Mouse (Mus musculus) neural tube, embryonic 11.5 days (tissue): ENCODE measurements around the gene Ppp6r1. TPM values are rescaled to one million over a fixed set of nuclear protein-coding genes. Genes with fewer than 3 reads are reported as not detected.

ENCODE experiments used
- ATAC-seq: fragments of 200-750 bp; cut with Nextera tagmentation; 2 replicates; pipeline ENCODE4 v1.8.0; 2017; ENCODE audit warnings: moderate number of reproducible peaks, mild to moderate bottlenecking, moderate TSS enrichment, moderate library complexity; ENCODE audit not compliant: insufficient read depth, low FRiP score, low TSS enrichment
- DNase-seq: peaks from one replicate; pipeline ENCODE4 v3.0.0-alpha.2; 2015; ENCODE audit warnings: low spot score
- H3K27ac ChIP-seq: fragments of 300-500 bp; sonication (generic); 2 replicates; pipeline ENCODE4 v1.5.1; 2014; ENCODE audit warnings: low read depth, mild to moderate bottlenecking, low read length
- H3K27me3 ChIP-seq: fragments of 300-500 bp; sonication (generic); 2 replicates; pipeline ENCODE4 v1.6.1; 2014; ENCODE audit warnings: mild to moderate bottlenecking, low read length, mixed read lengths; ENCODE audit not compliant: control insufficient read depth, insufficient read depth
- H3K36me3 ChIP-seq: fragments of 300-500 bp; sonication (generic); 2 replicates; pipeline ENCODE4 v1.6.1; 2014; ENCODE audit warnings: mild to moderate bottlenecking, low read length, moderate library complexity, mixed read lengths; ENCODE audit not compliant: control insufficient read depth, insufficient read depth
- H3K4me1 ChIP-seq: fragments of 300-500 bp; sonication (generic); 2 replicates; pipeline ENCODE4 v1.6.1; 2014; ENCODE audit warnings: low read length, mixed read lengths; ENCODE audit not compliant: control insufficient read depth, insufficient read depth
- H3K4me2 ChIP-seq: fragments of 300-500 bp; sonication (generic); 2 replicates; pipeline ENCODE4 v1.6.1; 2014; ENCODE audit warnings: low read depth, mild to moderate bottlenecking, moderate library complexity
- H3K4me3 ChIP-seq: fragments of 300-500 bp; sonication (generic); 2 replicates; pipeline ENCODE4 v1.5.1; 2014; ENCODE audit warnings: low read depth, low read length
- H3K9ac ChIP-seq: fragments of 300-500 bp; sonication (generic); 2 replicates; pipeline ENCODE4 v1.6.1; 2014; ENCODE audit warnings: mild to moderate bottlenecking, low read length
- H3K9me3 ChIP-seq: fragments of 300-500 bp; sonication (generic); 2 replicates; pipeline ENCODE4 v1.6.1; 2016; ENCODE audit warnings: low read length; ENCODE audit not compliant: control insufficient read depth
- WGBS: fragments of 180-500 bp; shearing (Covaris S2); extraction: QIAGEN DNeasy Blood & Tissue Kit; methylation state at CpG from one replicate; pipeline ENCODE4 v1.1.7; 2014; 5-methylcytosine and 5-hydroxymethylcytosine counted together
- polyA plus RNA-seq: library from polyadenylated mRNA; unstranded; fragments of >200 nt; fragmentation: Nextera tagmentation; extraction: Ambion mirVana; gene quantifications from 2 replicates; pipeline ENCODE4 v1.2.1, GENCODE M21; 2014

Ppp6r1 gene
- polyA plus RNA-seq, 1 experiment from 2014 or later: 6.0 TPM

GRCm38 (mm10) chr7:4684203-4684602, 25.4 kb upstream of the Ppp6r1 start:
- H3K27ac ChIP-seq: no peak overlapping the region
- peak; percentile 2; the same call in 1 of the 2 replicates for ATAC-seq

GRCm38 (mm10) chr7:4683307-4683706, 24.5 kb upstream of the Ppp6r1 start:
- Histone ChIP-seq H3K27me3 (no peaks in the 10 kb centered on the region), H3K4me1 (peaks cover 4% of the 10 kb centered on the region; the same call in 1 of the 2 replicates), H3K9ac (no peak overlapping the region), H3K4me3 (no peak overlapping the region), H3K27ac (no peak overlapping the region), H3K9me3 (no peaks in the 10 kb centered on the region), H3K36me3 (peaks cover 2% of the 10 kb centered on the region), H3K4me2 (no peak overlapping the region)
- WGBS: 87% methylated on average over 5 of the region's 5 CpGs
- DNase-seq (no peak), ATAC-seq (no peak)

More at GRCm38 (mm10) chr7:4684203-4684602, 25.4 kb upstream of the Ppp6r1 start:
- WGBS: 2% methylated on average over 13 of the region's 13 CpGs
- Histone ChIP-seq H3K36me3 (peaks cover 2% of the 10 kb centered on the region), H3K4me2 (peak overlapping the region; percentile 93), H3K27me3 (no peaks in the 10 kb centered on the region), H3K9ac (peak overlapping the region; percentile 57; the same call in 1 of the 2 replicates), H3K4me1 (peaks cover 4% of the 10 kb centered on the region; the same call in 1 of the 2 replicates), H3K9me3 (no peaks in the 10 kb centered on the region), H3K4me3 (peak overlapping the region; percentile 74)
- DNase-seq: no peak

GRCm38 (mm10) chr7:4675200-4675599, 16.4 kb upstream of the Ppp6r1 start:
- Histone ChIP-seq H3K27me3 (no peaks in the 10 kb centered on the region), H3K9ac (no peak overlapping the region), H3K9me3 (no peaks in the 10 kb centered on the region), H3K27ac (no peak overlapping the region), H3K36me3 (peaks cover 8% of the 10 kb centered on the region), H3K4me3 (no peak overlapping the region), H3K4me1 (no peaks in the 10 kb centered on the region), H3K4me2 (no peak overlapping the region)
- DNase-seq (no peak), ATAC-seq (no peak)
- WGBS: 93% methylated on average over 7 of the region's 7 CpGs

- H3K27me3 ChIP-seq: no peaks in the 10 kb centered on the region
- H3K9me3 ChIP-seq: no peaks in the 10 kb centered on the region
- DNase-seq: no peak
- no peak overlapping the region for H3K4me3 ChIP-seq
- H3K36me3 ChIP-seq: peaks cover 9% of the 10 kb centered on the region
- WGBS: 93% methylated on average over 12 of the region's 12 CpGs
- H3K27ac ChIP-seq: no peak overlapping the region
- no peak for ATAC-seq
- no peaks in the 10 kb centered on the region for H3K4me1 ChIP-seq
- H3K4me2 ChIP-seq: no peak overlapping the region
- no peak overlapping the region for H3K9ac ChIP-seq
Measured at GRCm38 (mm10) chr7:4674114-4674731, 15.4 kb upstream of the Ppp6r1 start.

GRCm38 (mm10) chr7:4671956-4672355, 13.1 kb upstream of the Ppp6r1 start:
- DNase-seq (peak; percentile 28), ATAC-seq (peak; percentile 95)
- peaks cover 6% of the 10 kb centered on the region for H3K36me3 ChIP-seq
- WGBS: 66% methylated on average over 4 of the region's 4 CpGs
- H3K27me3 ChIP-seq: no peaks in the 10 kb centered on the region
- H3K9ac ChIP-seq: no peak overlapping the region
- H3K9me3 ChIP-seq: no peaks in the 10 kb centered on the region
- H3K27ac ChIP-seq: 0 out of 2 replicates have a peak overlapping the region, but pooled peaks have one; percentile 20
- no peaks in the 10 kb centered on the region for H3K4me1 ChIP-seq
- H3K4me3 ChIP-seq: no peak overlapping the region
- H3K4me2 ChIP-seq: no peak overlapping the region

- no peaks in the 10 kb centered on the region for H3K9me3 ChIP-seq
- ATAC-seq (no peak), DNase-seq (no peak)
- no peak overlapping the region for H3K27ac ChIP-seq
- no peak overlapping the region for H3K4me3 ChIP-seq
- no peaks in the 10 kb centered on the region for H3K27me3 ChIP-seq
- peaks cover 6% of the 10 kb centered on the region for H3K36me3 ChIP-seq
- H3K9ac ChIP-seq: no peak overlapping the region
- H3K4me1 ChIP-seq: no peaks in the 10 kb centered on the region
- no peak overlapping the region for H3K4me2 ChIP-seq
- 93% methylated on average over 8 of the region's 8 CpGs for WGBS
Measured at GRCm38 (mm10) chr7:4670655-4671255, 11.9 kb upstream of the Ppp6r1 start.

GRCm38 (mm10) chr7:4669156-4669555, 10.3 kb upstream of the Ppp6r1 start:
- no peak overlapping the region for H3K4me3 ChIP-seq
- ATAC-seq (no peak), DNase-seq (no peak)
- no peak overlapping the region for H3K9ac ChIP-seq
- H3K27ac ChIP-seq: no peak overlapping the region
- H3K9me3 ChIP-seq: no peaks in the 10 kb centered on the region
- WGBS: 93% methylated on average over 9 of the region's 9 CpGs
- peaks cover 6% of the 10 kb centered on the region for H3K36me3 ChIP-seq
- H3K27me3 ChIP-seq: no peaks in the 10 kb centered on the region
- no peaks in the 10 kb centered on the region for H3K4me1 ChIP-seq
- no peak overlapping the region for H3K4me2 ChIP-seq

GRCm38 (mm10) chr7:4668506-4668905, 9.7 kb upstream of the Ppp6r1 start:
- ATAC-seq: no peak
- H3K36me3 ChIP-seq: peaks cover 7% of the 10 kb centered on the region
- no peaks in the 10 kb centered on the region for H3K9me3 ChIP-seq
- no peak overlapping the region for H3K4me2 ChIP-seq
- H3K4me3 ChIP-seq: no peak overlapping the region
- no peaks in the 10 kb centered on the region for H3K27me3 ChIP-seq
- no peaks in the 10 kb centered on the region for H3K4me1 ChIP-seq
- 93% methylated on average over 8 of the region's 8 CpGs for WGBS
- no peak overlapping the region for H3K27ac ChIP-seq
- DNase-seq: no peak
- H3K9ac ChIP-seq: no peak overlapping the region

GRCm38 (mm10) chr7:4666871-4667270, 8.1 kb upstream of the Ppp6r1 start:
- WGBS: 94% methylated on average over 5 of the region's 5 CpGs

More at GRCm38 (mm10) chr7:4666871-4667270, 8.1 kb upstream of the Ppp6r1 start:
- no peak overlapping the region for H3K27ac ChIP-seq
- no peaks in the 10 kb centered on the region for H3K4me1 ChIP-seq
- H3K4me3 ChIP-seq: no peak overlapping the region
- H3K4me2 ChIP-seq: no peak overlapping the region
- no peak for DNase-seq
- H3K9me3 ChIP-seq: no peaks in the 10 kb centered on the region
- no peak overlapping the region for H3K9ac ChIP-seq
- H3K27me3 ChIP-seq: no peaks in the 10 kb centered on the region
- peaks cover 7% of the 10 kb centered on the region for H3K36me3 ChIP-seq
- ATAC-seq: no peak
